Mouse (Mus musculus) hindbrain, embryonic 14.5 days (tissue): Measurements from ENCODE around the gene Eif3l. TPM values are rescaled to one million over a fixed set of nuclear protein-coding genes. Genes with fewer than 3 reads are reported as not detected.

Source experiments
- ATAC-seq: fragments of 200-750 bp; cut with Nextera tagmentation; 2 replicates; pipeline ENCODE4 v1.8.0; 2017; ENCODE audit warnings: moderate number of reproducible peaks, mild to moderate bottlenecking, moderate TSS enrichment, moderate library complexity; ENCODE audit not compliant: low FRiP score
- DNase-seq: peaks from one replicate; pipeline ENCODE4 v3.0.0-alpha.2; 2015; ENCODE audit warnings: low spot score
- H3K27ac ChIP-seq: fragments of 300-500 bp; sonication (generic); 2 replicates; pipeline ENCODE4 v1.5.1; 2014; ENCODE audit warnings: mild to moderate bottlenecking, moderate library complexity
- H3K27me3 ChIP-seq: fragments of 300-500 bp; sonication (generic); 2 replicates; pipeline ENCODE4 v1.6.1; 2014; ENCODE audit warnings: mild to moderate bottlenecking, low read length, mixed read lengths; ENCODE audit not compliant: control insufficient read depth, insufficient read depth
- H3K36me3 ChIP-seq: fragments of 300-500 bp; sonication (generic); replicated peaks from 2 replicates; pipeline ENCODE4 v1.6.1; 2014; ENCODE audit not compliant: control insufficient read depth, insufficient read depth
- H3K4me1 ChIP-seq: fragments of 300-500 bp; sonication (generic); replicated peaks from 2 replicates; pipeline ENCODE4 v1.6.1; 2014; ENCODE audit warnings: antibody characterized with exemption, low read length, mixed read lengths; ENCODE audit not compliant: control insufficient read depth, insufficient read depth
- H3K4me2 ChIP-seq: fragments of 300-500 bp; sonication (generic); replicated peaks from 2 replicates; pipeline ENCODE4 v1.6.1; 2014; ENCODE audit warnings: mild to moderate bottlenecking, moderate library complexity
- H3K4me3 ChIP-seq: fragments of 300-500 bp; sonication (generic); replicated peaks from 2 replicates; pipeline ENCODE4 v1.5.1; 2014; ENCODE audit warnings: mild to moderate bottlenecking, low read length
- H3K9ac ChIP-seq: fragments of 300-500 bp; sonication (generic); 2 replicates; pipeline ENCODE4 v1.6.1; 2014
- H3K9me3 ChIP-seq: fragments of 300-500 bp; sonication (generic); 2 replicates; pipeline ENCODE4 v1.6.1; 2016; ENCODE audit warnings: low read length; ENCODE audit not compliant: control insufficient read depth
- WGBS: fragments of 180-500 bp; shearing (Covaris S2); extraction: QIAGEN DNeasy Blood & Tissue Kit; methylation state at CpG from one replicate; pipeline ENCODE4 v1.1.7; 2014; 5-methylcytosine and 5-hydroxymethylcytosine counted together
- polyA plus RNA-seq: library from polyadenylated mRNA; unstranded; fragments of >200 nt; fragmentation: Nextera tagmentation; extraction: Ambion mirVana; gene quantifications from 2 replicates; pipeline ENCODE4 v1.2.1, GENCODE M21; 2014

Eif3l gene
- polyA plus RNA-seq, 1 experiment from 2014 or later, result 170 TPM

- ATAC-seq (no peak), DNase-seq (no peak)
- peaks cover 73% of the 10 kb centered on the region for H3K36me3 ChIP-seq
- H3K9ac ChIP-seq, result no peak overlapping the region
- H3K4me3 ChIP-seq, result no peak overlapping the region
- 0 out of 2 replicates have a peak, but pooled peaks cover 5% of the 10 kb centered on the region for H3K9me3 ChIP-seq
- no peak overlapping the region for H3K4me2 ChIP-seq
- no peaks in the 10 kb centered on the region for H3K27me3 ChIP-seq
- no peak overlapping the region for H3K27ac ChIP-seq
- 84% methylated on average over 10 of the region's 10 CpGs for WGBS
- H3K4me1 ChIP-seq, result no peaks in the 10 kb centered on the region
Observed at GRCm38 (mm10) chr15:79124331-79124875, 49.4 kb downstream of the Eif3l start.

GRCm38 (mm10) chr15:79126217-79126932, 51.4 kb downstream of the Eif3l start:
- no peak overlapping the region for H3K4me2 ChIP-seq
- ATAC-seq (no peak), DNase-seq (peak; percentile 60)
- no peak overlapping the region for H3K27ac ChIP-seq
- 89% methylated on average over 13 of the region's 13 CpGs for WGBS
- no peaks in the 10 kb centered on the region for H3K27me3 ChIP-seq
- H3K9ac ChIP-seq, result no peak overlapping the region
- H3K9me3 ChIP-seq, result 0 out of 2 replicates have a peak, but pooled peaks cover 5% of the 10 kb centered on the region
- no peak overlapping the region for H3K4me3 ChIP-seq
- no peaks in the 10 kb centered on the region for H3K4me1 ChIP-seq
- H3K36me3 ChIP-seq, result peaks cover 88% of the 10 kb centered on the region

GRCm38 (mm10) chr15:79127101-79127500, 52.1 kb downstream of the Eif3l start:
- Histone ChIP-seq H3K4me2 (no peak overlapping the region), H3K9me3 (0 out of 2 replicates have a peak, but pooled peaks cover 5% of the 10 kb centered on the region), H3K4me3 (no peak overlapping the region), H3K4me1 (no peaks in the 10 kb centered on the region), H3K27me3 (no peaks in the 10 kb centered on the region), H3K27ac (no peak overlapping the region), H3K36me3 (peaks cover 95% of the 10 kb centered on the region), H3K9ac (no peak overlapping the region)
- no peak for DNase-seq
- 93% methylated on average over 12 of the region's 12 CpGs for WGBS
- ATAC-seq, result no peak

GRCm38 (mm10) chr15:79128208-79128607, 53.2 kb downstream of the Eif3l start:
- no peak overlapping the region for H3K9ac ChIP-seq

DNA sequence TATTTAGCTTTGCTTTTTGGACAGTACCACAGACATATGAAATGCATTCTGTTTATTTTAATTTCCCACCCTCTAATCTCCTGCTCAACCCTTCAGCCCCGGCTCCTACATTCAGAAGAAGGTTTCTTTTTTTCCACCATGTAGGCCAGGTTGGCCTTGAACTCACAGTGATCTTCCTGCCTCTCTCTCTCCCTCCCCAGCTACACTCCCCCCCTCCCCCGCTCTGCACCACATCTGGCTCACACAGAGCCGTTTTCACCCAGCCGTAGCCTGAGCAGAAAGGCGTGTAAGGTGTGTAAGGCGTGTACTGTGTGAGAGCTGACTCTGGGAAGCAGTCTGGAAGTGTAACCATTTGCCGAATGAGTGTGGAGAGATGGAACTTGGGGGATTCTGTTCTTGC, 54.3 kb downstream of the Eif3l start:
- H3K9me3 ChIP-seq, result 0 out of 2 replicates have a peak, but pooled peaks cover 5% of the 10 kb centered on the region
- H3K27me3 ChIP-seq, result no peaks in the 10 kb centered on the region
- no peaks in the 10 kb centered on the region for H3K4me1 ChIP-seq
- no peak overlapping the region for H3K27ac ChIP-seq
- ATAC-seq (no peak), DNase-seq (no peak)
- H3K4me3 ChIP-seq, result no peak overlapping the region
- 82% methylated on average over 7 of the region's 7 CpGs for WGBS
- H3K36me3 ChIP-seq, result peaks cover 96% of the 10 kb centered on the region
- no peak overlapping the region for H3K9ac ChIP-seq
- H3K4me2 ChIP-seq, result no peak overlapping the region

More at GRCm38 (mm10) chr15:79128208-79128607, 53.2 kb downstream of the Eif3l start:
- no peak for DNase-seq
- H3K4me2 ChIP-seq, result no peak overlapping the region
- 91% methylated on average over 5 of the region's 5 CpGs for WGBS
- no peak overlapping the region for H3K27ac ChIP-seq
- no peaks in the 10 kb centered on the region for H3K4me1 ChIP-seq
- ATAC-seq, result no peak
- no peak overlapping the region for H3K4me3 ChIP-seq
- H3K36me3 ChIP-seq, result peaks cover 95% of the 10 kb centered on the region
- H3K27me3 ChIP-seq, result no peaks in the 10 kb centered on the region
- 0 out of 2 replicates have a peak, but pooled peaks cover 5% of the 10 kb centered on the region for H3K9me3 ChIP-seq

DNA sequence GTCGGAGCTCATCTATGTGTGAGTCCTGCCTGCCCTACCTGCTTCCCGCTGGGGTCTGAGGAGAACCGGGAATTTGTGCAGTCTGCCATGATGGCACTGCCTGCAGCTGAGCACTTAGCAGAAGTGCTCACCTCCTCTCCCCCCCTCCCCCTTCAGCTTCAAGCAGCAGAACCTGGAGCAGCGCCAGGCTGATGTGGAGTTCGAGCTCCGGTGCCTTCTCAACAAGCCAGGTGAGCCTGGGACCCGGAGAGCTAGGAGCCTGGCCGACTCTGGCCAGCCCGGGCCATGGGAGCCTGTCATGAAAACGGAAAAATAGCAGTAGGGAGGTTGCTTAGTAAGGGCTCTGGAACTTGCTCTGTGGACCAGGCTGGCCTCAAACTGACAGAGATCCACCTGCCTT, 55.8 kb downstream of the Eif3l start:
- H3K9me3 ChIP-seq, result 0 out of 2 replicates have a peak, but pooled peaks cover 5% of the 10 kb centered on the region
- 88% methylated on average over 10 of the region's 10 CpGs for WGBS
- H3K36me3 ChIP-seq, result peaks cover 84% of the 10 kb centered on the region
- no peaks in the 10 kb centered on the region for H3K27me3 ChIP-seq
- H3K27ac ChIP-seq, result no peak overlapping the region
- H3K9ac ChIP-seq, result no peak overlapping the region
- DNase-seq (no peak), ATAC-seq (no peak)
- H3K4me1 ChIP-seq, result no peaks in the 10 kb centered on the region
- H3K4me3 ChIP-seq, result no peak overlapping the region
- H3K4me2 ChIP-seq, result no peak overlapping the region

DNA sequence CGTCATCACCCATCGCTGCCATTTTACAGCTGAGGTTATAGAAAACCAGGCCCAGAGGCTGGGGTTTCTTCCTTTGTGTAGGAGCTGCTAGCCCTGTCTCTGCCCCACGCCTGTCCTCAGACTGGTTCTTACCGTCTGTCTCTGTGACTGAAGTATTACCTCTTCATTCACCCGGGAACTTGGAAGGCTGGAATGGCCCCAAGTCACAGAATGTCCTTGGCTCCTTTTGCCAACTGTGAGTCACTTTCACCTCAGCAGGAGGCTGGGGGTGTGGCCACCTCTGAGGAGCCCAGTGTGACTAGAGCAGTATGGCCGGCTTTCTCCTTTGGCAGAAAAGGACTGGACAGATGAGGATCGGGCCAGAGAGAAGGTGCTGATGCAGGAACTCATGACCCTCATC, 56.5 kb downstream of the Eif3l start:
- Histone ChIP-seq H3K27me3 (no peaks in the 10 kb centered on the region), H3K4me2 (no peak overlapping the region), H3K9me3 (0 out of 2 replicates have a peak, but pooled peaks cover 5% of the 10 kb centered on the region), H3K9ac (no peak overlapping the region), H3K4me1 (no peaks in the 10 kb centered on the region), H3K27ac (no peak overlapping the region), H3K36me3 (peaks cover 78% of the 10 kb centered on the region), H3K4me3 (no peak overlapping the region)
- ATAC-seq (no peak), DNase-seq (no peak)
- 69% methylated on average over 7 of the region's 7 CpGs for WGBS

DNA sequence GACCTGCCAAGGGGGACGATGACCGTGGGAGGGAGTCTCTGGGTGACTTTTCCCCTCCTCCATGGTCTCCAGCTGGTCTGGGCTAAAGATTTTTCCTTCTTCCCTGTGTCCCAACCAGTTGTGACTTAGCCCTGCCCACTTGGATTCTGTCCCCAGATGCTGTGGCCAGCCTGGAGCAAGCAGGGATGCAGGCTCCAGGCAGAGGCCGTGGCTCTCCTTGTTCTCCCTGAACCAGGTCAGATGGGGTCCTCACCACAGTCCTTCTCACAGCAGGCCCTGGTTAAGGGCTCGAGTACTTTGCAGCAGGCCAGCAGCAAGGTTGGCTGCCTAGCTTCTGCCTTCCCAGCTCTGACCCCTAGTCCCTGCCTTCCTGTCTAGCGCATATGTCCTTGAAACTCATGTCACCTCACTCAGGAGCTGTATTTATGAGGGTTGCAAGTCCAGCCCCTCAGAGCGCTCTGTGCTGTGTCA, 58.2 kb downstream of the Eif3l start:
- peaks cover 62% of the 10 kb centered on the region for H3K36me3 ChIP-seq
- no peak for ATAC-seq

DNA sequence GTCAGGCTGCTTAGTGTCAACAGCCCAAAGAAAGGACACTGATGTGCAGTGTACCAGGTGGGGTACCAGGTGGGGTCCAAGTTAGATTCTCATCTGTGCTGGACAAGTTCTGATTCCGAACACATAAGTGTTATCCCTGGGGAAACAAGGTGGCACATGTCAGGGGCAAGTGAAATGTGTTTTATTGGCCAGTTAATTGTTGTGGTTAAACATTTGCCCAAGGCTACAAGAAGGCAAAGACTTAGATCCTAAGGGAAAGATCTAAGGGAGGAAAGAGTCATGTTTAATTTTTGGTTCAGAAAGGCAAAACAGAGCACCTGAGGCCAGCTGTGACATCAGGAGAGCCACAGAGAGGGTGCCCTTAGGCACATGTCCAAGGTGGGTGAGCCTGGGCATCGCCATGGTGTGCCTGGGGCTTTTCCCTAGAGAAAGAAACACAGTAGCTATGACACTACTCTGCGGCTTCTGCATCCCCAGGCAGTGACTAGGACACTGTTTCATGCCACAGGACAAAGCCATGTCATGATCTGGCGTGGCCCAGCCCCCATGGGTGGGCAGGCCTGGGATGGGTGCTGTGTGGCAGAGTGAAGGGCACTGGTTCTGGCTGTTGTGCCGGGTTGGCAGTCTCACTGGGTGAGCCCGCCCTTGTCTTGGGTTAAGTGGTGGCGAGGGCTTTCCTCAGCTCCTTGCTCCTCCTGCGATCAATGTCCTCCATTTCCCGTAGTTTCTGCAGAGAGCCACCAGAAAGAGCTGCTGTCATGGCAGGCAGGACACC, 59.7 kb downstream of the Eif3l start:
- H3K4me1 ChIP-seq, result no peaks in the 10 kb centered on the region
- H3K27ac ChIP-seq, result no peak overlapping the region
- DNase-seq (no peak), ATAC-seq (no peak)
- no peaks in the 10 kb centered on the region for H3K27me3 ChIP-seq
- no peaks in the 10 kb centered on the region for H3K9me3 ChIP-seq
- H3K4me2 ChIP-seq, result no peak overlapping the region
- 86% methylated on average over 9 of the region's 9 CpGs for WGBS
- no peak overlapping the region for H3K9ac ChIP-seq
- H3K4me3 ChIP-seq, result no peak overlapping the region
- H3K36me3 ChIP-seq, result peaks cover 49% of the 10 kb centered on the region

More for the DNA sequence above, 58.2 kb downstream of the Eif3l start:
- 0 out of 2 replicates have a peak, but pooled peaks cover 2% of the 10 kb centered on the region for H3K9me3 ChIP-seq
- H3K27me3 ChIP-seq, result no peaks in the 10 kb centered on the region
- no peaks in the 10 kb centered on the region for H3K4me1 ChIP-seq
- 81% methylated on average over 6 of the region's 6 CpGs for WGBS
- H3K4me2 ChIP-seq, result no peak overlapping the region
- no peak overlapping the region for H3K9ac ChIP-seq
- no peak overlapping the region for H3K27ac ChIP-seq
- no peak overlapping the region for H3K4me3 ChIP-seq
- DNase-seq, result no peak
